Mouse (Mus musculus) megakaryocyte, embryonic 14.5 days (primary cell): Measurements from ENCODE around the gene Atp5d.

Experiments used
- FLI1 ChIP-seq: IDR thresholded peaks from 2 replicates; pipeline ENCODE4 v1.6.1; 2012; ENCODE audit warnings: low read length, inconsistent platforms, mixed read lengths
- GATA1 ChIP-seq: IDR thresholded peaks from 3 replicates; pipeline ENCODE4 v1.6.1; 2012; ENCODE audit warnings: mixed read lengths, low read length, inconsistent platforms, borderline replicate concordance

- TF ChIP-seq GATA1 (no peak), FLI1 (no peak)
These were observed 5.2 kb downstream of the Atp5d start for GRCm38 (mm10) chr10:80143664-80144063.
